Mouse (Mus musculus): ENCODE data around the gene Nfib. TPM values are rescaled to one million over a fixed set of nuclear protein-coding genes. Genes with fewer than 3 reads are reported as not detected.

Gene Nfib
- polyA plus RNA-seq, 1 experiment from 2014 or later: 27.3 TPM

GRCm38 (mm10) chr4:82335266-82335865 lies 370.2 kb downstream of the Nfib start:
- CTCF ChIA-PET: interaction anchor here (1.8 kb wide), 1 partner anchor 9 kb away, joined by 5 read pairs; no protein-coding TSS in a partner anchor
- POLR2A ChIA-PET: no interaction called here
- DNase-seq (ENCODE audit: low read depth, low spot score) (peak; percentile 19), ATAC-seq (peak; percentile 51)
- in situ Hi-C loops (cut with MboI; ENCODE audit: low pct_unique_long_range_greater_than_20kb): no loop called here
- no peaks in the 10 kb centered on the region for H3K27me3 ChIP-seq
- no peak for TF ChIP-seq CTCF (IDR thresholded peaks at IDR 0.05)

DNA sequence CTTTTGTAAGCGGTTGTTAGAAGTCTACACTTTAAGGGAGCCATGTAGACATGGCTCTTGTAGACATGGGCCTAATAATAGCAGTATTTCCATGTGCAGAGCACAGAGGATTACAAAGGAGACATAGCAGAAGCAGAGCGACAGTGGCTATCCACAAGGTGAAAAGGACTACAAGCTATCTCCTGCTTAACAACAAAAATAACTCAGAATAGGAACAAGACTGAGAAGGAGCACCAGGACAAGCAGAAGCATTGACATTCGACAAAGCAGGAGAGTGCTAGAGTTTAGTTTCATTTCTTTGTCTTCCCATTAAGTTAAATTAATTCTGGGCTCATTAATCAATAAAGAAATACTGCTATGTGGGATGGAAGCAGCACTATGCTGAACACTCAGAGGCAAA lies 372.1 kb downstream of the Nfib start:
- in situ Hi-C loops (cut with MboI; ENCODE audit: low pct_unique_long_range_greater_than_20kb): no loop called here
- DNase-seq (ENCODE audit: low read depth, low spot score) (no peak), ATAC-seq (no peak)
- ChIA-PET CTCF (interaction anchor here (1.0 kb wide), 1 partner anchor 16 kb away, joined by 3 read pairs; no protein-coding TSS in a partner anchor), POLR2A (no interaction called here)
- no peaks in the 10 kb centered on the region for H3K27me3 ChIP-seq
- TF ChIP-seq CTCF (IDR thresholded peaks at IDR 0.05): no peak

- no peak for ATAC-seq
- in situ Hi-C loops (cut with MboI; ENCODE audit: low pct_unique_long_range_greater_than_20kb): no loop called here
- no peak for DNase-seq (ENCODE audit: low read depth, low spot score)
- no peak for TF ChIP-seq CTCF (IDR thresholded peaks at IDR 0.05)
- ChIA-PET CTCF (no interaction called here), POLR2A (no interaction called here)
- H3K27me3 ChIP-seq: no peaks in the 10 kb centered on the region
These were observed 375.5 kb downstream of the Nfib start for GRCm38 (mm10) chr4:82330095-82330494.

DNA sequence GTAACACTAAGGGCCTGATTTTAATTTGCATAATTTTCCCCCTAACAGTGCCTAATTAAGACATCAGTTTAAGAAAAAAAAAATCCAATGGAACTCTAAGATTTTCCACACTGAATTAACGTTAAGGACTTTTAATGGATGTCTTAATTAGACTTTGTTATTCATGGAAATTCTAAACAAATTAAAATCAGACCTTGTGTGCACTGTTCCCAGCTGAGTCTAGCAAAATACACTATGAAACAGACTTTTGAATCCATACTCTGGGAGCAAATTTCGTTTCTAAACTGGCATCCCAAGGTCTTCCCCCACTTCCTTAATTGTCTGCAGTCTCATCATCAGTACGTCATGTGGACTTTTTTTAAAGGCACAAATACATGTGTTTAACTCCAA lies 379.4 kb downstream of the Nfib start:
- no peaks in the 10 kb centered on the region for H3K27me3 ChIP-seq
- POLR2A ChIA-PET: no interaction called here
- no peak for TF ChIP-seq CTCF (IDR thresholded peaks at IDR 0.05)
- CTCF ChIA-PET: interaction anchor here (1.6 kb wide), 1 partner anchor 10 kb away, joined by 5 read pairs; no protein-coding TSS in a partner anchor
- ATAC-seq (no peak), DNase-seq (ENCODE audit: low read depth, low spot score) (no peak)
- in situ Hi-C loops (cut with MboI; ENCODE audit: low pct_unique_long_range_greater_than_20kb): no loop called here

- POLR2A ChIA-PET: no interaction called here
- H3K27me3 ChIP-seq: no peaks in the 10 kb centered on the region
- no peak for ATAC-seq
These were observed 380.0 kb downstream of the Nfib start for GRCm38 (mm10) chr4:82325409-82326139.

GRCm38 (mm10) chr4:82324977-82325376 lies 380.6 kb downstream of the Nfib start:
- no peaks in the 10 kb centered on the region for H3K27me3 ChIP-seq
- TF ChIP-seq CTCF (IDR thresholded peaks at IDR 0.05): no peak
- DNase-seq (ENCODE audit: low read depth, low spot score) (no peak), ATAC-seq (no peak)
- ChIA-PET CTCF (no interaction called here), POLR2A (no interaction called here)
- in situ Hi-C loops (cut with MboI; ENCODE audit: low pct_unique_long_range_greater_than_20kb): loop anchor here (25.0 kb wide), 1 partner anchor 612 kb away; no protein-coding TSS in a partner anchor

More at GRCm38 (mm10) chr4:82325409-82326139, 380.0 kb downstream of the Nfib start:
- TF ChIP-seq CTCF (IDR thresholded peaks at IDR 0.05): no peak
- CTCF ChIA-PET: no interaction called here
- DNase-seq (ENCODE audit: low read depth, low spot score): no peak
- in situ Hi-C loops (cut with MboI; ENCODE audit: low pct_unique_long_range_greater_than_20kb): no loop called here

GRCm38 (mm10) chr4:82321008-82321407 lies 384.5 kb downstream of the Nfib start:
- ChIA-PET CTCF (no interaction called here), POLR2A (no interaction called here)
- no peaks in the 10 kb centered on the region for H3K27me3 ChIP-seq
- no peak for DNase-seq (ENCODE audit: low read depth, low spot score)
- in situ Hi-C loops (cut with MboI; ENCODE audit: low pct_unique_long_range_greater_than_20kb): loop anchor here (25.0 kb wide), 1 partner anchor 616 kb away; no protein-coding TSS in a partner anchor
- ATAC-seq: no peak
- TF ChIP-seq CTCF (IDR thresholded peaks at IDR 0.05): no peak

- DNase-seq (ENCODE audit: low read depth, low spot score) (no peak), ATAC-seq (no peak)
- POLR2A ChIA-PET: no interaction called here
- H3K27me3 ChIP-seq: no peaks in the 10 kb centered on the region
- CTCF ChIA-PET: no interaction called here
- TF ChIP-seq CTCF (IDR thresholded peaks at IDR 0.05): no peak
- in situ Hi-C loops (cut with MboI; ENCODE audit: low pct_unique_long_range_greater_than_20kb): loop anchor here (25.0 kb wide), 1 partner anchor 618 kb away; no protein-coding TSS in a partner anchor
These were observed 386.2 kb downstream of the Nfib start for GRCm38 (mm10) chr4:82319388-82319787.

GRCm38 (mm10) chr4:82316168-82316567 lies 389.4 kb downstream of the Nfib start:
- POLR2A ChIA-PET: no interaction called here
- in situ Hi-C loops (cut with MboI; ENCODE audit: low pct_unique_long_range_greater_than_20kb): loop anchor here (25.0 kb wide), 1 partner anchor 621 kb away; no protein-coding TSS in a partner anchor
- DNase-seq (ENCODE audit: low read depth, low spot score): no peak
- CTCF ChIA-PET: interaction anchor here (1.4 kb wide), 1 partner anchor 11 kb away, joined by 3 read pairs; no protein-coding TSS in a partner anchor
- ATAC-seq: no peak
- TF ChIP-seq CTCF (IDR thresholded peaks at IDR 0.05): no peak
- no peaks in the 10 kb centered on the region for H3K27me3 ChIP-seq

GRCm38 (mm10) chr4:82315710-82316109 lies 389.8 kb downstream of the Nfib start:
- H3K27me3 ChIP-seq: no peaks in the 10 kb centered on the region
- POLR2A ChIA-PET: no interaction called here
- CTCF ChIA-PET: interaction anchor here (1.4 kb wide), 1 partner anchor 10 kb away, joined by 3 read pairs; no protein-coding TSS in a partner anchor
- ATAC-seq (no peak), DNase-seq (ENCODE audit: low read depth, low spot score) (no peak)
- in situ Hi-C loops (cut with MboI; ENCODE audit: low pct_unique_long_range_greater_than_20kb): loop anchor here (25.0 kb wide), 1 partner anchor 622 kb away; no protein-coding TSS in a partner anchor
- TF ChIP-seq CTCF (IDR thresholded peaks at IDR 0.05): no peak

Measured in Patski (cell line).